Mouse (Mus musculus) liver, embryonic 13.5 days (tissue): ENCODE data around the gene Phgdh. TPM values are rescaled to one million over a fixed set of nuclear protein-coding genes. Genes with fewer than 3 reads are reported as not detected.
"Not testable (repeated sequence)": the region's sequence is repeated elsewhere in the genome, so short reads cannot be mapped to it uniquely, and the experiment has no call there.

Experiments
- ATAC-seq: fragments of 200-750 bp; cut with Nextera tagmentation; 2 replicates; pipeline ENCODE4 v1.8.0; 2017; ENCODE audit warnings: low read depth, mild to moderate bottlenecking, moderate number of reproducible peaks, moderate library complexity
- DNase-seq: peaks from one replicate; pipeline ENCODE4 v3.0.0; 2022
- H3K27ac ChIP-seq: fragments of 300-500 bp; sonication (generic); 2 replicates; pipeline ENCODE4 v1.5.1; 2015; ENCODE audit warnings: moderate library complexity, mild to moderate bottlenecking, inconsistent platforms
- H3K27me3 ChIP-seq: fragments of 300-500 bp; sonication (generic); 2 replicates; pipeline ENCODE4 v1.6.1; 2015; ENCODE audit warnings: mild to moderate bottlenecking, inconsistent platforms
- H3K36me3 ChIP-seq: fragments of 300-500 bp; sonication (generic); 2 replicates; pipeline ENCODE4 v1.6.1; 2015; ENCODE audit warnings: mild to moderate bottlenecking, inconsistent platforms
- H3K4me1 ChIP-seq: fragments of 300-500 bp; sonication (generic); replicated peaks from 2 replicates; pipeline ENCODE4 v1.6.1; 2015; ENCODE audit warnings: inconsistent platforms
- H3K4me2 ChIP-seq: fragments of 300-500 bp; sonication (generic); 2 replicates; pipeline ENCODE4 v1.6.1; 2015; ENCODE audit warnings: inconsistent platforms, mild to moderate bottlenecking, moderate library complexity
- H3K4me3 ChIP-seq: fragments of 300-500 bp; sonication (generic); replicated peaks from 2 replicates; pipeline ENCODE4 v1.5.1; 2015; ENCODE audit warnings: mild to moderate bottlenecking, inconsistent platforms
- H3K9ac ChIP-seq: fragments of 300-500 bp; sonication (generic); 2 replicates; pipeline ENCODE4 v1.6.1; 2015; ENCODE audit warnings: mild to moderate bottlenecking, inconsistent platforms
- H3K9me3 ChIP-seq: fragments of 300-500 bp; sonication (generic); replicated peaks from 2 replicates; pipeline ENCODE4 v1.6.1; 2016; ENCODE audit warnings: inconsistent platforms
- WGBS: fragments of 180-500 bp; shearing (Covaris S2); methylation state at CpG from one replicate; pipeline ENCODE4 v1.1.7; 2015; ENCODE audit not compliant: insufficient replicate concordance; 5-methylcytosine and 5-hydroxymethylcytosine counted together
- polyA plus RNA-seq: library from polyadenylated mRNA; unstranded; fragments of >200 nt; fragmentation: Nextera tagmentation; extraction: Ambion mirVana; gene quantifications from 2 replicates; pipeline ENCODE4 v1.2.1, GENCODE M21; 2015

Phgdh gene
- 305 and 316 TPM in 2 replicates for polyA plus RNA-seq

- WGBS = under 1% methylated on average over 10 of the region's 10 CpGs
- Histone ChIP-seq H3K4me2 (peak within 1 kb of the TSS; percentile 89), H3K27ac (peak within 1 kb of the TSS; percentile 73), H3K4me1 (peaks cover 51% of the 10 kb centered on the region), H3K4me3 (peak within 1 kb of the TSS; percentile 73), H3K9ac (peak within 1 kb of the TSS; percentile 77)
- H3K27me3 ChIP-seq, H3K36me3 ChIP-seq, H3K9me3 ChIP-seq: not testable (repeated sequence)
- peak; percentile 74 for ATAC-seq
- peak; percentile 65 for DNase-seq
These were observed at the start of gene Phgdh for GRCm38 (mm10) chr3:98339706-98340109. Gene Phgdh, minus strand, starts transcription at chr3:98339990.

- no peak for ATAC-seq
- H3K9me3 ChIP-seq = no peaks in the 10 kb centered on the region
- WGBS = 55% methylated on average over 3 of the region's 3 CpGs
- no peak overlapping the region for H3K4me3 ChIP-seq
- no peak for DNase-seq
- no peaks in the 10 kb centered on the region; the same call in 1 of the 2 replicates for H3K4me1 ChIP-seq
- 0 out of 2 replicates have a peak, but pooled peaks cover under 1% of the 10 kb centered on the region for H3K27me3 ChIP-seq
- no peak overlapping the region for H3K4me2 ChIP-seq
- H3K27ac ChIP-seq = no peak overlapping the region
- no peak overlapping the region for H3K9ac ChIP-seq
- no peaks in the 10 kb centered on the region for H3K36me3 ChIP-seq
These were observed 49.5 kb upstream of the Phgdh start for GRCm38 (mm10) chr3:98389305-98389704.

- peaks cover 16% of the 10 kb centered on the region for H3K27me3 ChIP-seq
- 71% methylated on average over 7 of the region's 7 CpGs for WGBS
- no peaks in the 10 kb centered on the region for H3K36me3 ChIP-seq
- no peak overlapping the region for H3K9ac ChIP-seq
- H3K4me2 ChIP-seq = no peak overlapping the region
- peaks cover 5% of the 10 kb centered on the region for H3K4me1 ChIP-seq
- no peak overlapping the region for H3K27ac ChIP-seq
- ATAC-seq = no peak
- DNase-seq = no peak
- H3K4me3 ChIP-seq = no peak overlapping the region
- H3K9me3 ChIP-seq = no peaks in the 10 kb centered on the region
These were observed 48.0 kb upstream of the Phgdh start for GRCm38 (mm10) chr3:98387756-98388155.

- WGBS = 61% methylated on average over 4 of the region's 4 CpGs
- Histone ChIP-seq H3K4me1 (peaks cover 5% of the 10 kb centered on the region), H3K36me3 (no peaks in the 10 kb centered on the region)
These were observed 47.3 kb upstream of the Phgdh start for GRCm38 (mm10) chr3:98387086-98387485.

GRCm38 (mm10) chr3:98383024-98383790, 43.4 kb upstream of the Phgdh start:
- Histone ChIP-seq H3K9me3 (no peaks in the 10 kb centered on the region), H3K4me2 (peak overlapping the region; percentile 56), H3K9ac (peak overlapping the region; percentile 62), H3K4me1 (peaks cover 5% of the 10 kb centered on the region), H3K36me3 (no peaks in the 10 kb centered on the region), H3K4me3 (peak overlapping the region; percentile 61), H3K27ac (no peak overlapping the region), H3K27me3 (peaks cover 40% of the 10 kb centered on the region)
- no peak for DNase-seq
- 9% methylated on average over 21 of the region's 21 CpGs for WGBS
- ATAC-seq = peak; percentile 24; the same call in 1 of the 2 replicates

More at GRCm38 (mm10) chr3:98387086-98387485, 47.3 kb upstream of the Phgdh start:
- no peak overlapping the region for H3K27ac ChIP-seq
- H3K4me2 ChIP-seq = no peak overlapping the region
- no peak for DNase-seq
- ATAC-seq = no peak
- peaks cover 23% of the 10 kb centered on the region for H3K27me3 ChIP-seq
- no peak overlapping the region for H3K9ac ChIP-seq
- no peaks in the 10 kb centered on the region for H3K9me3 ChIP-seq
- no peak overlapping the region for H3K4me3 ChIP-seq

- ATAC-seq = peak; percentile 59
- WGBS = under 1% methylated on average over 41 of the region's 42 CpGs
- Histone ChIP-seq H3K9ac (peak within 1 kb of the TSS; percentile 62), H3K27me3 (peaks cover 40% of the 10 kb centered on the region), H3K36me3 (no peaks in the 10 kb centered on the region), H3K4me1 (peaks cover 5% of the 10 kb centered on the region), H3K4me3 (peak within 1 kb of the TSS; percentile 61), H3K4me2 (peak within 1 kb of the TSS; percentile 56), H3K27ac (no peak within 1 kb of the TSS), H3K9me3 (no peaks in the 10 kb centered on the region)
- DNase-seq = no peak
These were observed 42.6 kb upstream of the Phgdh start, which contains the start of gene Zfp697 for GRCm38 (mm10) chr3:98382246-98382939. Gene Zfp697, plus strand, starts transcription at chr3:98382461.

GRCm38 (mm10) chr3:98381677-98382245, 42.0 kb upstream of the Phgdh start:
- H3K4me1 ChIP-seq = peaks cover 5% of the 10 kb centered on the region; the same call in 1 of the 2 replicates
- H3K9ac ChIP-seq = peak overlapping the region; percentile 62; the same call in 1 of the 2 replicates
- H3K9me3 ChIP-seq = no peaks in the 10 kb centered on the region
- no peak overlapping the region for H3K27ac ChIP-seq
- peaks cover 40% of the 10 kb centered on the region for H3K27me3 ChIP-seq
- H3K36me3 ChIP-seq = no peaks in the 10 kb centered on the region
- DNase-seq (no peak), ATAC-seq (peak; percentile 37)
- H3K4me3 ChIP-seq = peak overlapping the region; percentile 61
- H3K4me2 ChIP-seq = peak overlapping the region; percentile 56
- 9% methylated on average over 17 of the region's 17 CpGs for WGBS

- Histone ChIP-seq H3K4me2 (no peak overlapping the region), H3K9ac (no peak overlapping the region), H3K36me3 (no peaks in the 10 kb centered on the region), H3K4me3 (no peak overlapping the region), H3K27ac (no peak overlapping the region), H3K4me1 (peaks cover 5% of the 10 kb centered on the region; the same call in 1 of the 2 replicates), H3K27me3 (peaks cover 39% of the 10 kb centered on the region), H3K9me3 (no peaks in the 10 kb centered on the region)
- DNase-seq (no peak), ATAC-seq (no peak)
- 36% methylated on average over 7 of the region's 7 CpGs for WGBS
These were observed 39.4 kb upstream of the Phgdh start for GRCm38 (mm10) chr3:98379236-98379635.

- no peaks in the 10 kb centered on the region for H3K9me3 ChIP-seq
- no peak overlapping the region for H3K9ac ChIP-seq
- H3K27ac ChIP-seq = no peak overlapping the region
- 68% methylated on average over 4 of the region's 4 CpGs for WGBS
- ATAC-seq (no peak), DNase-seq (no peak)
- no peak overlapping the region for H3K4me2 ChIP-seq
- no peaks in the 10 kb centered on the region; the same call in 1 of the 2 replicates for H3K4me1 ChIP-seq
- no peak overlapping the region for H3K4me3 ChIP-seq
- H3K36me3 ChIP-seq = no peaks in the 10 kb centered on the region
- H3K27me3 ChIP-seq = peaks cover 29% of the 10 kb centered on the region
These were observed 38.5 kb upstream of the Phgdh start for GRCm38 (mm10) chr3:98378267-98378666.

GRCm38 (mm10) chr3:98374980-98375379, 35.2 kb upstream of the Phgdh start:
- Histone ChIP-seq H3K36me3 (no peaks in the 10 kb centered on the region), H3K4me3 (no peak overlapping the region), H3K27ac (no peak overlapping the region), H3K9me3 (no peaks in the 10 kb centered on the region), H3K9ac (no peak overlapping the region), H3K27me3 (no peaks in the 10 kb centered on the region), H3K4me2 (no peak overlapping the region), H3K4me1 (no peaks in the 10 kb centered on the region; the same call in 1 of the 2 replicates)
- DNase-seq (no peak), ATAC-seq (no peak)
- 64% methylated on average over 5 of the region's 5 CpGs for WGBS

- ATAC-seq (no peak), DNase-seq (no peak)
- H3K4me1 ChIP-seq = no peaks in the 10 kb centered on the region; the same call in 1 of the 2 replicates
- H3K4me3 ChIP-seq = no peak overlapping the region
- H3K9me3 ChIP-seq = no peaks in the 10 kb centered on the region
- no peak overlapping the region for H3K9ac ChIP-seq
- H3K36me3 ChIP-seq = no peaks in the 10 kb centered on the region
- H3K4me2 ChIP-seq = no peak overlapping the region
- 42% methylated on average over 3 of the region's 3 CpGs for WGBS
- H3K27ac ChIP-seq = no peak overlapping the region
- no peaks in the 10 kb centered on the region for H3K27me3 ChIP-seq
These were observed 34.4 kb upstream of the Phgdh start for GRCm38 (mm10) chr3:98374062-98374719.
